Mouse (Mus musculus): ENCODE data around the gene Paxbp1. TPM values are rescaled to one million over a fixed set of nuclear protein-coding genes. Genes with fewer than 3 reads are reported as not detected.

Paxbp1 gene
- polyA plus RNA-seq, 1 experiment from 2014 or later: 51.4 TPM

DNA sequence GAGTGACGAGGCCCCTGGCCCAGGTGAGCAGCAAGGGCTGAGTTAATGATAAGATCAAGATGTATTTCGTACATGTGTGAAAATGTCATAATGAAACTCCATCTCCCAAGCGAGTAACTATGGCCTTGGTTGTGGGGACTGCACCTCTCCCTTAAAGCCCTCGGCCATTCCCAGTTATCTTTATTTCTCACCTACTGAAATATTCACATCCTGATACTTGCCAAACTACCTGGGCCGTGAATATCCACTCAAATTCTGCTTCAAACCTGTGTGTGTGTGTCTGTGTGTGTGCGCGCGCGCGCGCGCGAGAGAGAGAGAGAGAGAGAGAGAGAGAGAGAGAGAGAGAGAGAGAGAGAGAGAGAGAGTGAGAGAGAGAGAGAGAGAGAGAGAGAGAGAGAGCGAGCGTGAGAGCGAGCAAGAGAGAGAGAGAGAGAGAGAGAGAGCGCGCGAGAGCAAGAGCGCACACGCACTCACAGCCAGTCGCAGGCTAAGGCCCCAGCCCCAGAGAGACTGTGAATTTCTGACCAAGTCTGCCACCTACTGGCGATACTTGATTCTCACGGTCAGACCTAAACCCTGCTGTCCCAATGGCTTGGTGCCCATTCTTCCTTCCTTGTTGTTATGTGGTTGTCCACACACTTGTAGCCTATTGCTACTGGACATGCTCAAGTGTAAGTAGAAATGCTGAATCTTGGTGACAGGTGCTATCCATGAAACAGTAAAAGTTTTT lies 29.0 kb upstream of the Paxbp1 start:
- Histone ChIP-seq H3K27ac (ENCODE audit: low read length) (no peak overlapping the region), H3K4me3 (ENCODE audit: low read length) (no peak overlapping the region; the same call in 1 of the 2 replicates), H3K36me3 (ENCODE audit: insufficient read depth, low read length) (no peaks in the 10 kb centered on the region), H3K4me2 (replicated peaks; ENCODE audit: low read depth, low read length) (peak overlapping the region; percentile 29; the same call in 1 of the 2 replicates), H3K27me3 (ENCODE audit: insufficient read depth, low read length) (no peaks in the 10 kb centered on the region), H3K9ac (replicated peaks; ENCODE audit: low read length) (no peak overlapping the region), H3K9me3 (ENCODE audit: low read length) (peaks cover 3% of the 10 kb centered on the region; the same call in 1 of the 2 replicates), H3K4me1 (ENCODE audit: insufficient read depth, low read length) (peaks cover 7% of the 10 kb centered on the region; the same call in 1 of the 2 replicates)
- WGBS: 32% methylated on average over 21 of the region's 24 CpGs
- ATAC-seq (ENCODE audit: low FRiP score, low TSS enrichment): peak; percentile 97

DNA sequence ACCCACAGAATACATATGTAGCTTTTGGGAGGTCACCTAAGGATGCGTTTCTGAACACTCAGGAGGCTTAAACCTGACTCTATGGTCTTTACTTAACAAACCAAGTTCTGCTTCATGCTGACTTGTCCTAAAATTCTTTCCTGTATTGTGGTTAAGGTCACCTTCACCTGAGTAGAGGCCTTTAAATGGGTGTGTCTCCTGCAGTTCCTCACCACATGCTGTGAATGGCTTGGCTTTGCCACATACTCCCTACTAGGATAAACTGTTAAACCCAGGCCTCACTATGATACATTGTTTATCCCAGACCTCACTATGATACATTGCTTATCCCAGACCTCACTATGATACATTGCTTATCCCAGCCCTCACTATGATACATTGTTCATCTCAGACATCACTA lies 27.9 kb upstream of the Paxbp1 start:
- H3K4me1 ChIP-seq (ENCODE audit: insufficient read depth, low read length): peaks cover 7% of the 10 kb centered on the region; the same call in 1 of the 2 replicates
- WGBS: 95% methylated on average over 1 of the region's 1 CpGs
- H3K4me2 ChIP-seq (replicated peaks; ENCODE audit: low read depth, low read length): no peak overlapping the region
- no peaks in the 10 kb centered on the region for H3K36me3 ChIP-seq (ENCODE audit: insufficient read depth, low read length)
- no peak for ATAC-seq (ENCODE audit: low FRiP score, low TSS enrichment)
- H3K9ac ChIP-seq (replicated peaks; ENCODE audit: low read length): no peak overlapping the region
- H3K27me3 ChIP-seq (ENCODE audit: insufficient read depth, low read length): no peaks in the 10 kb centered on the region
- no peak overlapping the region for H3K4me3 ChIP-seq (ENCODE audit: low read length)
- no peaks in the 10 kb centered on the region for H3K9me3 ChIP-seq (ENCODE audit: low read length)
- H3K27ac ChIP-seq (ENCODE audit: low read length): no peak overlapping the region

DNA sequence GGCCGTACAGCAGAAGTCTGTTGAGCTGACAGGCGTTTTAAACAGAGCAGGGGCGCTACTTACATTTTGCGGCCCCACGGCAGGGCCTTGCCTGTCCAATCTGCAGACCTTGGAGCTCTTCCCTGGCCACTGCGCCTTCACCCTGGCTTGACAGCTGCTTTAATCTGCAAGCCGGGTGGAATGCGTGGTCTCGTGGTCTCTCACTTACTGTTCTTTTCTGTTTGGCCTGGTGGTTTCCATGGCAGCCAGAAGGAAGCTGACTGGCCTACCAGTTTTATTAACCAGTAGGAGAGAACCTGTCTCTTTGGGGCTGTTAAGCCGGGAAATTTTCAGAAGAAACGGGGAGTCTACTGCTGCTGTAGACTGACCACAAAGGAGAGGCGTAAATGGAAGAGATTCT lies 24.6 kb upstream of the Paxbp1 start:
- no peak for ATAC-seq (ENCODE audit: low FRiP score, low TSS enrichment)
- H3K4me2 ChIP-seq (replicated peaks; ENCODE audit: low read depth, low read length): no peak overlapping the region
- H3K27ac ChIP-seq (ENCODE audit: low read length): no peak overlapping the region

DNA sequence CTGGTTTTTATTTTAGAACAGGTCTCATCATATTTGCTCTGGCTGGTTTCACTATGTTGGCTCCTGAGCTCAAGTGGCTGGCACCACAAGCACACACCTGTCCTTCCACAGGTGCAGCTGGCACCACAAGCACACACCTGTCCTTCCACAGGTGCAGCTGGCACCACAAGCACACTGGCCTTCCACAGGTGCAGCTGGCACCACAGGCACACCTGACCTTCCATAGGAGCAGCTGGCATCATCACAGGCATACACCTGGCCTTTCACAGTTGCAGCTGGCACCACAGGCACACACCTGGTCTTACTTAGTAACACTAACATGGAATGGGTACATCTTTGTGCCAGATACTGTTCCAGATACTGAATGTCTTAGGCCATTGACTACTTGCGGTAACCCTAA lies 22.8 kb upstream of the Paxbp1 start:
- Histone ChIP-seq H3K36me3 (ENCODE audit: insufficient read depth, low read length) (no peaks in the 10 kb centered on the region), H3K9ac (replicated peaks; ENCODE audit: low read length) (no peak overlapping the region), H3K9me3 (ENCODE audit: low read length) (no peaks in the 10 kb centered on the region), H3K4me2 (replicated peaks; ENCODE audit: low read depth, low read length) (no peak overlapping the region), H3K27ac (ENCODE audit: low read length) (no peak overlapping the region), H3K27me3 (ENCODE audit: insufficient read depth, low read length) (no peaks in the 10 kb centered on the region), H3K4me1 (ENCODE audit: insufficient read depth, low read length) (peaks cover 7% of the 10 kb centered on the region; the same call in 1 of the 2 replicates), H3K4me3 (ENCODE audit: low read length) (no peak overlapping the region)
- WGBS: 94% methylated on average over 1 of the region's 1 CpGs
- no peak for ATAC-seq (ENCODE audit: low FRiP score, low TSS enrichment)

More for the DNA sequence above, 24.6 kb upstream of the Paxbp1 start:
- Histone ChIP-seq H3K4me1 (ENCODE audit: insufficient read depth, low read length) (peaks cover 7% of the 10 kb centered on the region; the same call in 1 of the 2 replicates), H3K27me3 (ENCODE audit: insufficient read depth, low read length) (no peaks in the 10 kb centered on the region), H3K9me3 (ENCODE audit: low read length) (no peaks in the 10 kb centered on the region), H3K9ac (replicated peaks; ENCODE audit: low read length) (0 out of 2 replicates have a peak overlapping the region, but pooled peaks have one; percentile 35), H3K4me3 (ENCODE audit: low read length) (no peak overlapping the region), H3K36me3 (ENCODE audit: insufficient read depth, low read length) (no peaks in the 10 kb centered on the region)
- WGBS: 36% methylated on average over 12 of the region's 12 CpGs

DNA sequence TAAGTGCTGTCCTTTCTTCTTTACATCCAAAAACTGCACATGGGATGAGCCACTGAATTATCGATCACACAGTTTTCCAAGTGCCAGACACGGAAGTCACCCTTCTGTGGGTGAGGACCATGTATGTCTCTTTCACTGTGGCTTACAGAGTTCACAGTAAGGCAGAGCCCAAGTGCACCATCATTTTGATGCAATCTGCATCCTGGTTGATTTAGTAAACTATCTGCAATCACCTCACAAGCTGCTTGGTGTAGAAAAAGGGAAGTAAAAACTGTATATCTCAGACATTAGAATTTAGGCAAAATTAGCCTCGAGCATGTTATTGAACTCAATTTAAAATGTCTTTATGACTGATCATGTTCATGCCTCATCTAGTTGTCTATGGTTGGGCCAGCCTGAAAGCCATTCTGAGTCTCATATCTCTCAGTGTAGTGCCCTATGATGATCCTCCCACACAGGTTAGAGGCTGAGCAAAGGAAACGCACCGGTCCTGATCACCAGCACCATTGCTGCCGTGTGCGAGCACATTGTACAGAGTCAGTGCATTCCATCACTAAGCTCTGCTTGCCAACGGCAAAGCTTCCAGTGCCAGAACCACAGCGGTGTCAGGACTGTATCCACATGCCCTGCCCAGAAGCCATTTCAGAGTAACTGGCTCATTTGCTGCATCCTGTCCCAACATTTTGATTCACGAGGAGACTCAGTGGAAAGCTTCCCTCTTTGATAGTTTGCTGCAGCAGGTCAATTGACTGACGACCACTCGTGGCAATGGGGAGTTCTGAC lies 20.4 kb upstream of the Paxbp1 start:
- H3K9me3 ChIP-seq (ENCODE audit: low read length): no peaks in the 10 kb centered on the region
- H3K4me3 ChIP-seq (ENCODE audit: low read length): no peak overlapping the region
- ATAC-seq (ENCODE audit: low FRiP score, low TSS enrichment): no peak

DNA sequence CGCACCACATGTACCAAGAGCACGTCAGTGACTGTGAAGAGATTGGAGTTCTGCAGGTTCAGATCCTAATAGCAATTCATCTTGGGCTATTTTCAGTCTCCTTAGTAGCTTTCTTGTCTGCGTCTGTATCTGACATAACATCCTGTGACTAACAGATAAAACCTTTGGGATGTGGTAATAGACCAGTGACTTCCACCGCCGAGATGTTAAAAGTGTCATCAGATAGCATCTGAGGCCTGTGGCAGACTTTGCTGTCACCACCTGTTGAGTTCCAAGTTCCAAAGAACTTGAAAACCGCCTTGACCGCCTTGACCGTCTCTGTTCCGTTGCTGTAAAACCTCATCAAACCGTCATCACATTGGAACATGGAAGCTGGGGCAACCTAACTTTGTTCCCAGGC lies 19.4 kb upstream of the Paxbp1 start:
- H3K9ac ChIP-seq (replicated peaks; ENCODE audit: low read length): no peak overlapping the region
- H3K9me3 ChIP-seq (ENCODE audit: low read length): no peaks in the 10 kb centered on the region
- H3K27ac ChIP-seq (ENCODE audit: low read length): no peak overlapping the region
- H3K36me3 ChIP-seq (ENCODE audit: insufficient read depth, low read length): no peaks in the 10 kb centered on the region
- 93% methylated on average over 10 of the region's 10 CpGs for WGBS
- no peak overlapping the region for H3K4me3 ChIP-seq (ENCODE audit: low read length)
- H3K4me2 ChIP-seq (replicated peaks; ENCODE audit: low read depth, low read length): no peak overlapping the region
- no peaks in the 10 kb centered on the region for H3K27me3 ChIP-seq (ENCODE audit: insufficient read depth, low read length)
- no peak for ATAC-seq (ENCODE audit: low FRiP score, low TSS enrichment)
- peaks cover under 1% of the 10 kb centered on the region; the same call in 1 of the 2 replicates for H3K4me1 ChIP-seq (ENCODE audit: insufficient read depth, low read length)

More for the DNA sequence above, 20.4 kb upstream of the Paxbp1 start:
- Histone ChIP-seq H3K27me3 (ENCODE audit: insufficient read depth, low read length) (no peaks in the 10 kb centered on the region), H3K36me3 (ENCODE audit: insufficient read depth, low read length) (no peaks in the 10 kb centered on the region), H3K4me2 (replicated peaks; ENCODE audit: low read depth, low read length) (no peak overlapping the region), H3K9ac (replicated peaks; ENCODE audit: low read length) (no peak overlapping the region), H3K4me1 (ENCODE audit: insufficient read depth, low read length) (peaks cover 7% of the 10 kb centered on the region; the same call in 1 of the 2 replicates), H3K27ac (ENCODE audit: low read length) (no peak overlapping the region)
- 79% methylated on average over 12 of the region's 12 CpGs for WGBS

DNA sequence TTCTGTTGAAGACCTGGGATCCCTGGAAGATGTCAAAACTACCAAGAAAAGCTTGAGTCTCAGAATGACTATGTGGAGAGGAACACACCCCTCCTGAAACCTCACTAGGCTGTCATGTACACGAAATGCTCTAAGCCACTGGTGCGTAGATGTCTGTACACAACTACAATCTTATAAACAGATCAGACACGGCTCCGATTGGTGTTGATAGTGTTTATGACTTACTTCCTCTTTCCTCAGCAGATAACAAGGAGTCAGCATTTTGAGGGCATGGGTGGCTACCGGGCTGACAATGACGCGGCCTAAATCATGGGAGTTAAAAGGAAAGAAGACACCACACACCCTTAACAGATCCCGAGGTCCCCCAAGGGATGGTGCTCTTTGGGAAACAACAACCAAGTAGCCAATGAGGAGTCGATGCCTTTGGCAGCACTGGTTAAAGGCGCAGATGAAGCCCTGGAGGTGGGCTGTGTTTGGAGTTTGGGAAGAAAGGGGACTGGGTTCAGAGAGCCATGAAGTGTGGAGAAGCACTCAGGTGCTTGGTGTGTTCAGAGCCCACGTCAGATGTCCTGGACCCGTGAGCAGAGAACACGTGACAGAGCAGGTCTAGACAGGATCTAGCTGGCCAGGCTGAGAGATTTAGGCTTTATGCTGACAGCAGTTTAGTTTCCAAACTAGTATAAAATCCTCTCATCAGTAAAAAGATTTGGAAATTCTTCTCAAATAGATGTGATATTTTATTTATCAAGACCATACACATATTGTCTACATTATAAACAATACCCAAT lies 17.4 kb upstream of the Paxbp1 start:
- 56% methylated on average over 13 of the region's 13 CpGs for WGBS
- no peak overlapping the region for H3K4me3 ChIP-seq (ENCODE audit: low read length)
- peaks cover 6% of the 10 kb centered on the region; the same call in 1 of the 2 replicates for H3K4me1 ChIP-seq (ENCODE audit: insufficient read depth, low read length)
- H3K27ac ChIP-seq (ENCODE audit: low read length): no peak overlapping the region
- ATAC-seq (ENCODE audit: low FRiP score, low TSS enrichment): no peak
- no peak overlapping the region for H3K9ac ChIP-seq (replicated peaks; ENCODE audit: low read length)
- H3K27me3 ChIP-seq (ENCODE audit: insufficient read depth, low read length): no peaks in the 10 kb centered on the region
- H3K4me2 ChIP-seq (replicated peaks; ENCODE audit: low read depth, low read length): no peak overlapping the region
- no peaks in the 10 kb centered on the region for H3K36me3 ChIP-seq (ENCODE audit: insufficient read depth, low read length)
- H3K9me3 ChIP-seq (ENCODE audit: low read length): no peaks in the 10 kb centered on the region

DNA sequence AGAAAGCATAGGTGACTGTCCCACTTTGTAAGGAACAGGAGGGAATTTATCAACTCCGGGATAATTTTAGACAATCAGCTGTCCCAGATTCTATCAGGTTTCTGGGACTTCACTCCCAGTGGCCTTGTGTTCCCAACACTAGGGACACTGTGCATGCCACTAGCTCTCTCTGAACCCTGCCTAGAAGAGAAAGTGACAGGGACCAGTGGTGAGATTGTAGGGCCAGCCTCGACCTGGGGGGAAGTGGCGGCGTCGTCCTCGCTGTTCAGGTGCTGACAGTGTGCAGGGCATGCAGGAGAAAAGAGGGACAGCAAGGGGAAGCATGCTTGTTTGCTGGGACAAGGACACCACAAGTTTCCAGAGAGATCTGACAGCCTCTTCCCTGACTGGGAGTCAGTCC lies 13.4 kb upstream of the Paxbp1 start:
- H3K27me3 ChIP-seq (ENCODE audit: insufficient read depth, low read length): 0 out of 2 replicates have a peak, but pooled peaks cover 2% of the 10 kb centered on the region
- 89% methylated on average over 6 of the region's 6 CpGs for WGBS
- no peaks in the 10 kb centered on the region for H3K9me3 ChIP-seq (ENCODE audit: low read length)
- H3K4me2 ChIP-seq (replicated peaks; ENCODE audit: low read depth, low read length): no peak overlapping the region
- no peak overlapping the region for H3K27ac ChIP-seq (ENCODE audit: low read length)
- H3K4me3 ChIP-seq (ENCODE audit: low read length): no peak overlapping the region
- H3K9ac ChIP-seq (replicated peaks; ENCODE audit: low read length): no peak overlapping the region
- no peak for ATAC-seq (ENCODE audit: low FRiP score, low TSS enrichment)
- peaks cover 18% of the 10 kb centered on the region; the same call in 1 of the 2 replicates for H3K4me1 ChIP-seq (ENCODE audit: insufficient read depth, low read length)
- H3K36me3 ChIP-seq (ENCODE audit: insufficient read depth, low read length): no peaks in the 10 kb centered on the region

DNA sequence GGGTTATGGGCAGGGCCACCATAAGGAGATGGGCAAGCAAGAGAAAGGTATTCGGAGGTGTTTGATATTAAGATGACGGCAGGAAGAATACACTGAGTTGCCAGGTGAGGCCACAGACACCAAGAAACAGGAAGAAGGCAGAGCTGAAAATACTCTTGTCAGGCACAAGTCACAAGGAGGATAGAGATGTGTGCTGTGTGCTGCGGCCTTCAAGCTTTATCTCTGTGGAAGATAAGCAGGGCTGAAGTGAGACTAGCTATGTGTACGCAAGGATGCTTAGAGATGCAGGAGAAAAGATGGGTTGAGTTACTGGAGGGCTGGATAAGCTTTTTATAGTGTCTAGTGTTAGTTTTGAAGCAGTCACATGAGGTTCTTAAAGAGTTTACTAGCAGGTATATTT lies 12.9 kb upstream of the Paxbp1 start:
- H3K27me3 ChIP-seq (ENCODE audit: insufficient read depth, low read length): 0 out of 2 replicates have a peak, but pooled peaks cover 2% of the 10 kb centered on the region
- H3K9ac ChIP-seq (replicated peaks; ENCODE audit: low read length): no peak overlapping the region
- no peaks in the 10 kb centered on the region for H3K36me3 ChIP-seq (ENCODE audit: insufficient read depth, low read length)
- H3K4me3 ChIP-seq (ENCODE audit: low read length): no peak overlapping the region
- no peak for ATAC-seq (ENCODE audit: low FRiP score, low TSS enrichment)
- no peaks in the 10 kb centered on the region for H3K9me3 ChIP-seq (ENCODE audit: low read length)
- H3K27ac ChIP-seq (ENCODE audit: low read length): no peak overlapping the region
- H3K4me2 ChIP-seq (replicated peaks; ENCODE audit: low read depth, low read length): no peak overlapping the region
- peaks cover 18% of the 10 kb centered on the region; the same call in 1 of the 2 replicates for H3K4me1 ChIP-seq (ENCODE audit: insufficient read depth, low read length)
- 93% methylated on average over 4 of the region's 4 CpGs for WGBS

Measured in kidney, embryonic 16.5 days (tissue).